Mouse (Mus musculus): Measurements from ENCODE around the gene Bub1b. TPM values are rescaled to one million over a fixed set of nuclear protein-coding genes. Genes with fewer than 3 reads are reported as not detected.
A peak's percentile ranks its signal among the peaks of the same experiment; 100 is the strongest.

The Bub1b gene
- polyA plus RNA-seq, 1 experiment: 25.6 TPM

DNA sequence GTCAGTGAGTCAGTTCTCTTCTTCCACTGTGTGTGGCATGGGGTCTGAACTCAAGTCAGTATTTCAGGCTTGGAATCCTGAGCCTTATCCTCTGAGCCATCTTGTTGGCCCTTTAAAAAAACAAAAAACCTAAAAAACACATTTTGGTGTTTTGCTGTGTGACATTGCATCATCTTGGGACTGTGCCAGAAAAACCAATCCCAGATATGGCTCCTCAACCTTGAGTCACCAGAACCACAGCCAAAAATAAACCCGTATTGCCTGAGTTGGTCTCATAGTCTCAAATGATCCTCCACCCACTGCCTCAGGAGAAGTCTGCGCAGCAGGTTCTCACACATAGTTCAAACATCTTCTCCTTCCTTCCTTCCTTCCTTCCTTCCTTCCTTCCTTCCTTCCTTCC, 27.1 kb upstream of the Bub1b start:
- TF ChIP-seq CEBPB (IDR thresholded peaks at IDR 0.05; ENCODE audit: insufficient read depth, poor library complexity, severe bottlenecking): peak; percentile 93
- TF ChIP-seq MAX (IDR thresholded peaks at IDR 0.05; ENCODE audit: low read depth): no peak
- no peak for TF ChIP-seq POLR2A (IDR thresholded peaks at IDR 0.05; ENCODE audit: insufficient read length, low read depth)
- no peak for TF ChIP-seq E2F4 (IDR thresholded peaks at IDR 0.05; ENCODE audit: insufficient read depth)
- TF ChIP-seq MYOD1 (IDR thresholded peaks at IDR 0.05; ENCODE audit: control insufficient read depth in 1 of 3, insufficient read length in 2 of 3, low read depth in 2 of 3): no peak
- no peak for TF ChIP-seq MYOG (IDR thresholded peaks at IDR 0.05; ENCODE audit: control insufficient read depth in 1 of 3, insufficient read depth in 1 of 3, insufficient read length in 2 of 3, low read depth in 2 of 3)
- TF ChIP-seq TCF12 (IDR thresholded peaks at IDR 0.05; ENCODE audit: insufficient read depth, poor library complexity, severe bottlenecking): no peak
- TF ChIP-seq REST (IDR thresholded peaks at IDR 0.05; ENCODE audit: insufficient read depth, insufficient read length): no peak
- Histone ChIP-seq H3K27me3 (ENCODE audit: control insufficient read depth, insufficient read depth, insufficient read length) (no peaks in the 10 kb centered on the region), H3K4me2 (ENCODE audit: low read depth) (peak overlapping the region; percentile 25), H3K4me3 (no peak overlapping the region), H3K36me3 (ENCODE audit: control insufficient read depth, insufficient read depth) (no peaks in the 10 kb centered on the region), H3ac (ENCODE audit: control insufficient read depth, insufficient read length) (no peak overlapping the region), H3K79me2 (ENCODE audit: control insufficient read depth, insufficient read depth) (no peaks in the 10 kb centered on the region)

DNA sequence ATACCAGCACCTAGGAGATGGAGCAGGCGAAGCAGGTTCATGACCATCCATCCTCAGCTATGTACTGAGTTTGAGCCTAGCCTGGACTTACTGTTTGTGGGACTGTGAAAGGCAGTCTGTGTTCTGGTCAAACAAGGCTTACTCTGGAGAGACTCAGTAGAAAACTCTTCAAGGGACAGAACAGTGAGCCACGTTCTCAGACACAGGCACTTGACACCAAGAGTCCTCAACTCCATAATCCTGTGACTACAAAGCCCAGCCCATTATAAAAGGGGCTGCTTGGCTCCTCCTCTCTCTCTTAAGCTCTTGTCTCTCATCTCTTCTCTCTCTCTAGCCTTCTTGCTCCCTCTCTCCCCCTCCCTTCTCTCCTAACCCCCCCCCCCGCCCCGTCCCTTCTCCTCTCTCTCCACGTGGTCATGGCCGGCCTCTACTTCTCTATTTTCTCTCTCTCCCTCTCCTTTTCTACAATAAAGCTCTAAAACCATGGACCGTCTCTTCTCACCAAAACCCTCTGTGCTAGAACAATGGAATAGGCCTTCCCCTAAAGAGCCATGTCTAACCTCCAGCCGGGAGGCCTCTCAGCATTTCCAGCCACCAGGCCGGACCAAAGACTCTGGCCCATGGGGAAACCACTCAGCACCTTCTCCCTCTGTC, 25.7 kb upstream of the Bub1b start:
- H3K4me3 ChIP-seq: no peak overlapping the region
- H3K4me2 ChIP-seq (ENCODE audit: low read depth): no peak overlapping the region
- no peak overlapping the region for H3ac ChIP-seq (ENCODE audit: control insufficient read depth, insufficient read length)
- no peaks in the 10 kb centered on the region for H3K27me3 ChIP-seq (ENCODE audit: control insufficient read depth, insufficient read depth, insufficient read length)
- TF ChIP-seq MAX (IDR thresholded peaks at IDR 0.05; ENCODE audit: low read depth) (no peak), TCF3 (IDR thresholded peaks at IDR 0.05; ENCODE audit: insufficient read length, low read depth) (no peak), USF1 (IDR thresholded peaks at IDR 0.05; ENCODE audit: low read depth) (no peak), E2F4 (IDR thresholded peaks at IDR 0.05; ENCODE audit: insufficient read depth) (no peak), REST (IDR thresholded peaks at IDR 0.05; ENCODE audit: insufficient read depth, insufficient read length) (no peak), POLR2AphosphoS2 (IDR thresholded peaks at IDR 0.05; ENCODE audit: insufficient read length, low read depth) (no peak), POLR2A (IDR thresholded peaks at IDR 0.05; ENCODE audit: insufficient read length, low read depth) (no peak), SRF (IDR thresholded peaks at IDR 0.05; ENCODE audit: control insufficient read depth, insufficient read length, low read depth) (no peak), TCF12 (IDR thresholded peaks at IDR 0.05; ENCODE audit: insufficient read depth, poor library complexity, severe bottlenecking) (no peak)
- H3K79me2 ChIP-seq (ENCODE audit: control insufficient read depth, insufficient read depth): no peaks in the 10 kb centered on the region
- no peaks in the 10 kb centered on the region for H3K36me3 ChIP-seq (ENCODE audit: control insufficient read depth, insufficient read depth)

DNA sequence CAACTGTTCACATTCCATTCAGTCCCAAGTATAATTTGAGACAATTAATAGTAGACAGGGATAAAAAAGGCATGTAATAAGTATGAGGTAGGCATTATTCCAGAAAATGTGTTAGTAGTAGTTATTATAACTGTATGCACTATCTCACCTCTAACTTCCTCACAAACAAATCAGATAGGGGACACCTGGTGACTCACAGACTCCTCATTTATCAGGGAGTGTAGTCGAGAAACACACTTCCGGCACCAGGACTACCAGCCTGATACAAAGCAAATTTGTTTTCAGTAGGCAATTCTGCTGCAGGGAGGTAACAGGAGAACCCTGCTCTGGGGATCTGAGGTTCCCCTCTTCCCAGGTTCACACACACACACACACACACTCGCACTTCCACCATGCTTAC, 24.9 kb upstream of the Bub1b start:
- no peaks in the 10 kb centered on the region for H3K79me2 ChIP-seq (ENCODE audit: control insufficient read depth, insufficient read depth)
- no peak overlapping the region for H3ac ChIP-seq (ENCODE audit: control insufficient read depth, insufficient read length)
- no peak overlapping the region for H3K4me2 ChIP-seq (ENCODE audit: low read depth)
- no peak overlapping the region for H3K4me3 ChIP-seq
- TF ChIP-seq TCF3 (IDR thresholded peaks at IDR 0.05; ENCODE audit: insufficient read length, low read depth): no peak
- TF ChIP-seq MYOG (IDR thresholded peaks at IDR 0.05; ENCODE audit: control insufficient read depth in 1 of 3, insufficient read depth in 1 of 3, insufficient read length in 2 of 3, low read depth in 2 of 3): no peak
- TF ChIP-seq USF1 (IDR thresholded peaks at IDR 0.05; ENCODE audit: low read depth): no peak
- no peak for TF ChIP-seq E2F4 (IDR thresholded peaks at IDR 0.05; ENCODE audit: insufficient read depth)
- TF ChIP-seq MYOD1 (IDR thresholded peaks at IDR 0.05; ENCODE audit: control insufficient read depth in 1 of 3, insufficient read length in 2 of 3, low read depth in 2 of 3): no peak
- TF ChIP-seq POLR2AphosphoS2 (IDR thresholded peaks at IDR 0.05; ENCODE audit: insufficient read length, low read depth): no peak
- no peak for TF ChIP-seq CEBPB (IDR thresholded peaks at IDR 0.05; ENCODE audit: insufficient read depth, poor library complexity, severe bottlenecking)
- TF ChIP-seq REST (IDR thresholded peaks at IDR 0.05; ENCODE audit: insufficient read depth, insufficient read length): no peak
- TF ChIP-seq MAX (IDR thresholded peaks at IDR 0.05; ENCODE audit: low read depth): no peak
- TF ChIP-seq TCF12 (IDR thresholded peaks at IDR 0.05; ENCODE audit: insufficient read depth, poor library complexity, severe bottlenecking): no peak
- no peaks in the 10 kb centered on the region for H3K27me3 ChIP-seq (ENCODE audit: control insufficient read depth, insufficient read depth, insufficient read length)
- no peaks in the 10 kb centered on the region for H3K36me3 ChIP-seq (ENCODE audit: control insufficient read depth, insufficient read depth)

DNA sequence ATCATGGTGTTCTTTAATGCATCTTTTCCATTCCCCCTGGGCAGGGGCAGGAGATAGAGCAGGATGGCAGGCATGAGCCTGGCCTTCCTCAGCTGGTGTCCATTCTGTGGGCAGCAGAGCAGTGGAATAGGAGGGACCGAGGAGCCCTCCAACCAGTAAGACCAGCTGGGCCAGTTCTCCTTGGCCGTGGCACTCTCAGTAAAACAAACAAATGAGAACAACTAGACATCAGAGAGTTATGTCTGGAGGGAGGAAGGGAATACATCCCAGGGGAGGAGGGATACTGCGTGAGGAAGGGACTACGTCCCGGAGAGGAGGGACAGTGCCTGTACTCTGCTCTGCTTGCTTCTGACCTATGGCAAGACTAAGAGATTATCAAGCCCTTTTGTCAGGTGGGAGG, 12.0 kb upstream of the Bub1b start:
- no peaks in the 10 kb centered on the region for H3K36me3 ChIP-seq (ENCODE audit: control insufficient read depth, insufficient read depth)
- TF ChIP-seq MYOG (IDR thresholded peaks at IDR 0.05; ENCODE audit: control insufficient read depth in 1 of 3, insufficient read depth in 1 of 3, insufficient read length in 2 of 3, low read depth in 2 of 3): no peak
- no peak for TF ChIP-seq E2F4 (IDR thresholded peaks at IDR 0.05; ENCODE audit: insufficient read depth)
- no peak for TF ChIP-seq MYOD1 (IDR thresholded peaks at IDR 0.05; ENCODE audit: control insufficient read depth in 1 of 3, insufficient read length in 2 of 3, low read depth in 2 of 3)
- TF ChIP-seq SRF (IDR thresholded peaks at IDR 0.05; ENCODE audit: control insufficient read depth, insufficient read length, low read depth): no peak
- no peak for TF ChIP-seq TCF3 (IDR thresholded peaks at IDR 0.05; ENCODE audit: insufficient read length, low read depth)
- TF ChIP-seq USF1 (IDR thresholded peaks at IDR 0.05; ENCODE audit: low read depth): no peak
- no peak for TF ChIP-seq MAX (IDR thresholded peaks at IDR 0.05; ENCODE audit: low read depth)
- TF ChIP-seq POLR2AphosphoS2 (IDR thresholded peaks at IDR 0.05; ENCODE audit: insufficient read length, low read depth): no peak
- no peak for TF ChIP-seq POLR2A (IDR thresholded peaks at IDR 0.05; ENCODE audit: insufficient read length, low read depth)
- TF ChIP-seq TCF12 (IDR thresholded peaks at IDR 0.05; ENCODE audit: insufficient read depth, poor library complexity, severe bottlenecking): no peak
- TF ChIP-seq CEBPB (IDR thresholded peaks at IDR 0.05; ENCODE audit: insufficient read depth, poor library complexity, severe bottlenecking): no peak
- TF ChIP-seq REST (IDR thresholded peaks at IDR 0.05; ENCODE audit: insufficient read depth, insufficient read length): no peak
- H3K4me2 ChIP-seq (ENCODE audit: low read depth): no peak overlapping the region
- H3ac ChIP-seq (ENCODE audit: control insufficient read depth, insufficient read length): no peak overlapping the region
- no peaks in the 10 kb centered on the region for H3K79me2 ChIP-seq (ENCODE audit: control insufficient read depth, insufficient read depth)
- H3K4me3 ChIP-seq: no peak overlapping the region
- H3K27me3 ChIP-seq (ENCODE audit: control insufficient read depth, insufficient read depth, insufficient read length): no peaks in the 10 kb centered on the region

DNA sequence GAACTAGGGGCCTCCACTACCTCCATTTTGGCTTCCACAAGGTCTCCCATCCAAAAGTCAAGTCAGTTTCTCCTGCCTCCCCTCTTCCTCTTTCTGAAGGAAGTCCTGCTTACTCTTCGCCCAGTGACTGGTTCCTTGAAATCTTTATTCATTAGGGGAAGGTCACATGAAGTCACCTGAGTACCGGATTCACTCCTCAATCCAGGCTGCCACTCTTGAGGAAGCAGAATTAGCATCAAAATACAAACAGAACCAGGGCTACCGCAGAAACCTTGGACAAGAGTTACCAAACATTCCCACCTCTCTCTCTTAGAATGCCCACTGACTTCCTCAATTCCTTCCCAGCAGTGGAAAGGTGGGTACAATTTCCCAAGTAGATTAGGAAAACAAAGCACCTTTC, 10.3 kb upstream of the Bub1b start:
- H3K4me3 ChIP-seq: no peak overlapping the region
- H3K4me2 ChIP-seq (ENCODE audit: low read depth): no peak overlapping the region
- no peaks in the 10 kb centered on the region for H3K79me2 ChIP-seq (ENCODE audit: control insufficient read depth, insufficient read depth)
- TF ChIP-seq MYOD1 (IDR thresholded peaks at IDR 0.05; ENCODE audit: control insufficient read depth in 1 of 3, insufficient read length in 2 of 3, low read depth in 2 of 3): no peak
- no peak for TF ChIP-seq CEBPB (IDR thresholded peaks at IDR 0.05; ENCODE audit: insufficient read depth, poor library complexity, severe bottlenecking)
- TF ChIP-seq REST (IDR thresholded peaks at IDR 0.05; ENCODE audit: insufficient read depth, insufficient read length): no peak
- no peak for TF ChIP-seq POLR2AphosphoS2 (IDR thresholded peaks at IDR 0.05; ENCODE audit: insufficient read length, low read depth)
- TF ChIP-seq SRF (IDR thresholded peaks at IDR 0.05; ENCODE audit: control insufficient read depth, insufficient read length, low read depth): no peak
- TF ChIP-seq TCF3 (IDR thresholded peaks at IDR 0.05; ENCODE audit: insufficient read length, low read depth): no peak
- no peak for TF ChIP-seq TCF12 (IDR thresholded peaks at IDR 0.05; ENCODE audit: insufficient read depth, poor library complexity, severe bottlenecking)
- no peak for TF ChIP-seq USF1 (IDR thresholded peaks at IDR 0.05; ENCODE audit: low read depth)
- no peak for TF ChIP-seq MYOG (IDR thresholded peaks at IDR 0.05; ENCODE audit: control insufficient read depth in 1 of 3, insufficient read depth in 1 of 3, insufficient read length in 2 of 3, low read depth in 2 of 3)
- TF ChIP-seq MAX (IDR thresholded peaks at IDR 0.05; ENCODE audit: low read depth): no peak
- TF ChIP-seq POLR2A (IDR thresholded peaks at IDR 0.05; ENCODE audit: insufficient read length, low read depth): no peak
- TF ChIP-seq E2F4 (IDR thresholded peaks at IDR 0.05; ENCODE audit: insufficient read depth): no peak
- H3K36me3 ChIP-seq (ENCODE audit: control insufficient read depth, insufficient read depth): no peaks in the 10 kb centered on the region
- no peaks in the 10 kb centered on the region for H3K27me3 ChIP-seq (ENCODE audit: control insufficient read depth, insufficient read depth, insufficient read length)
- no peak overlapping the region for H3ac ChIP-seq (ENCODE audit: control insufficient read depth, insufficient read length)
